Mouse (Mus musculus) ES-E14 (cell line): Measurements from ENCODE around the gene Fam189a2.

Experiments
- CHD2 ChIP-seq: IDR thresholded peaks from 2 replicates; pipeline ENCODE4 v1.6.1; 2014; ENCODE audit warnings: mild to moderate bottlenecking, low read depth, low read length, inconsistent platforms
- HCFC1 ChIP-seq: IDR thresholded peaks from 2 replicates; pipeline ENCODE4 v1.6.1; 2012; ENCODE audit warnings: low read length, inconsistent platforms, borderline replicate concordance; ENCODE audit not compliant: insufficient read depth
- MAFK ChIP-seq: IDR thresholded peaks from 2 replicates; pipeline ENCODE4 v1.6.1; 2014; ENCODE audit warnings: mild to moderate bottlenecking, low read depth, low read length, inconsistent platforms; ENCODE audit not compliant: insufficient read depth
- ZNF384 ChIP-seq: IDR thresholded peaks from 2 replicates; pipeline ENCODE4 v1.6.1; 2012; ENCODE audit warnings: low read depth, low read length, inconsistent platforms

GRCm38 (mm10) chr19:23984186-23984585 lies 46.6 kb downstream of the Fam189a2 start:
- TF ChIP-seq HCFC1 (no peak), CHD2 (no peak), ZNF384 (no peak), MAFK (no peak)
